In the genomic region with DNA sequence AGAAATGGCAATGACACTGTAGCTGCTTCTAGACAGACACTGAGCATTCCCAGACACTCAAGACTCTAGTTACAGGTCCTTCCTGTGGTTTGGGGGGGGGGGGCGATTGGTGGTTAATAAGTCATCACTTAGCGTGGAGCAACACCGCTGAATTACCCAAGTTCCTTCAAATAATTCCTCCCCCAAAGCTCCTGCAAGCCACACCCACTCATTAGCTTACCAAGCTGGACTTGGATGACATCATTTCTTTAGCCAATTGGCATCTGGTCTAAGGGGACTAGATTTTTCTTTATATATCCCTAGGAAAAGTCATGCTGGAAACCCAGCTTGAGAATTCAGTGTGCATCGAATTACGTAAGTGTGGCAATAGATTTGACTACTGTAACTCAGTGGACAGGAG, we compare ENCODE assay signal across 9 mouse cellular contexts.
"Had no signal": no experiment of that assay in that cellular context is flagged by ENCODE, and none has a peak within 500 bp of the region (broad histone marks: within the 10 kb centered on the region; RNA-seq: fewer than 3 reads in every experiment).

No protein-coding gene starts in this region.

- H3K27me3 ChIP-seq: limb, embryonic 13.5 days; midbrain, embryonic 12.5 days had no signal

- DNase-seq: kidney, adult 9 months; kidney, postnatal 36 days; left cerebral cortex, postnatal 4 days; lung, adult 18-20 months; lung, postnatal 36 days; thymus, adult 18-20 months; thymus, postnatal 14 days had no signal
